Mouse (Mus musculus): ENCODE results near the gene Npw. TPM values are rescaled to one million over a fixed set of nuclear protein-coding genes. Genes with fewer than 3 reads are reported as not detected.

The Npw gene
- polyA plus RNA-seq, 1 experiment from 2014 or later: 0.47 TPM

DNA sequence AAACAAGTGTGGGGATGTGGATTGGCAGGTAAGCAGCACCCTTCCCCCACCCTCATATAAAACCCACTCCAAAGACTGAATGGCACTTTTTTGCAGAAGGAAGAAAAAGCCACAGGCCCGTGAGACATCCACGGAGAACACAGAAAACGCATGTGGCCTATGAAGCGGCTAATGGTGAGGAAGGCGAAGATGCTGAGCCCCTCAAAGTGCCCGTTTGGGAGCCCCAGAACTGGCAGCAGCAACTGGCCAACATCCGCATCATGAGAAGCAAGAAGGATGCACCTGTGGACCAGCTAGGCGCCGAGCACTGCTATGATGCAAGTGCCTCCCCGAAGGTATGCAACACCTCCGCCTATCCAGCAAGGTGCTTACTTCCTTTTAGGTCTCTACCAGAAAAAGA, 24.4 kb downstream of the Npw start:
- no peak overlapping the region for H3K27ac ChIP-seq (ENCODE audit: low read depth, low read length)
- H3K36me3 ChIP-seq (ENCODE audit: control insufficient read depth, insufficient read depth, low read length): peaks cover 13% of the 10 kb centered on the region
- no peak for ATAC-seq (replicated peaks; ENCODE audit: low FRiP score)
- no peak for DNase-seq (ENCODE audit: low spot score)
- no peak overlapping the region for H3K4me3 ChIP-seq (ENCODE audit: low read depth, low read length)
- no peaks in the 10 kb centered on the region for H3K9me3 ChIP-seq (ENCODE audit: control insufficient read depth, low read length)
- 91% methylated on average over 11 of the region's 11 CpGs for WGBS
- no peak overlapping the region; the same call in 1 of the 2 replicates for H3K9ac ChIP-seq (ENCODE audit: low read depth, low read length)
- no peaks in the 10 kb centered on the region for H3K27me3 ChIP-seq (replicated peaks; ENCODE audit: control insufficient read depth, insufficient read depth, low read length)
- H3K4me1 ChIP-seq (replicated peaks; ENCODE audit: control insufficient read depth, insufficient read depth, low read length): peaks cover 14% of the 10 kb centered on the region
- H3K4me2 ChIP-seq: no peak overlapping the region; the same call in 1 of the 2 replicates

DNA sequence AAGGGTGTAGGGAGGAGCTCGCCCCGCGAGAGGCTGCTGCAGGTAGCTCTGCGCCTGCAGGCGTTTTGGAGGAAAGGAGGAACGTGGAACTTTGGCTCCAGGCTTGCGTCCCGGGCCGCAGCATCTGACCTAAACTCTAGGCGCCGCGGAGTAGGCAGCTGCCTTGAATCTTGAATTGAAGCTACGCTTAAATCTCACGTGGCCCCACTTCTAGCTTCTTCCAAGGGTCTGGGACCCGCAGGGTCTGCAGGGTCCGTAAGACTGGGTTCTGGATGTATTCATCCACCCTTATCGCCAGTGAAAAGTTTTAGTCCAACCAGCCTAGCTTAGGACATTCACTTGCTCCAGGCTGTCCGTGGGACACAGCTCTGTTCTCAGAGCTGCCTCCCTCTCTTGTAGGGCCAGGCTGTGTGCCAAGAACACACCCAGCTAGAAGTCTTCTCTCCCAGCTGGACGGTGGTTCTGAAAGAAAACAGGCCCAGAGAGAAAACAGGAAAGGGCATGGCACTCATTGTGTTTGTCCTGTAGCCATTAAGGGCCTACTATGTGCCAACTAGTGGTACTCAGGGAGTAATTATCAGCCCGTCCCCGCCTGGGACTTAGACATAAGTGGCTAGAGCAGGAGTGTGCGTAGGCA, 25.3 kb downstream of the Npw start:
- H3K27me3 ChIP-seq (replicated peaks; ENCODE audit: control insufficient read depth, insufficient read depth, low read length): no peaks in the 10 kb centered on the region
- DNase-seq (ENCODE audit: low spot score) (no peak), ATAC-seq (replicated peaks; ENCODE audit: low FRiP score) (peak; percentile 16)
- peaks cover 11% of the 10 kb centered on the region for H3K36me3 ChIP-seq (ENCODE audit: control insufficient read depth, insufficient read depth, low read length)
- peak overlapping the region; percentile 88 for H3K9ac ChIP-seq (ENCODE audit: low read depth, low read length)
- H3K4me1 ChIP-seq (replicated peaks; ENCODE audit: control insufficient read depth, insufficient read depth, low read length): peaks cover 16% of the 10 kb centered on the region
- H3K4me2 ChIP-seq: peak overlapping the region; percentile 94
- H3K4me3 ChIP-seq (ENCODE audit: low read depth, low read length): peak overlapping the region; percentile 81
- no peaks in the 10 kb centered on the region for H3K9me3 ChIP-seq (ENCODE audit: control insufficient read depth, low read length)
- peak overlapping the region; percentile 69 for H3K27ac ChIP-seq (ENCODE audit: low read depth, low read length)
- 17% methylated on average over 22 of the region's 22 CpGs for WGBS

DNA sequence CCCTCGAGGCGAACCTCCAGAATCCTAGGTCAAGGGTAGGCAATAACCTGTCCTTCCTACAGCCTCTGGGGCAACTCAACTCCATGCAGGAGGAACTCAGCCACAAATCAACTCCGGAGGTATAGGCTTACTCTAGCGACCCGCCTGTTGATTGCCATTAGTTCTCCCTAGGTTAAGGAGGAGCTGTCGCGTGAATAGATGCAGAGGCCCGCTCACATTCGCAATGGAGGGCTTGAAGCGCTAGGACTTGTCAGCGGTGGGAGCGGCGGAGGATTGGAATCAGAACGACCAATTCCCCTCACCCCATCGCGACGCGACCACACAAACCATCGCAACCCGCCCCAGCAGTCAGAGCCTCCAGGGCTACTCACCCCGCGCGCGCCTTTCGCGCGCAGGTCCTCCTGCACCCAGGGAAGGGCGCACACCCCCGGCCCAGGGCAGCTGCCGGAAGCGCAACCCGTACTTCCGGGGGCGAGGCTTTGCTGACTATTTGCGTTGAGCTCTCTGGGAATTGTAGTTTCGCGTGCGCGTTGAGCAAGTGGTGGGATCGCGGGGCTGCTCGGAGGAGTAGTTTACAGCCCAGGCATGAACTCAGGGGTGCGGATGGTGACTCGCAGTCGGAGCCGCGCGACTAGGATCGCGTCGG, 26.0 kb downstream of the Npw start, which contains the start of the genes Tsc2 and Nthl1:
Tsc2 (minus strand) TSS at position 464 of the 646 bp plus-strand sequence.
Nthl1 (plus strand) TSS at position 514 of the 646 bp plus-strand sequence.
- Histone ChIP-seq H3K4me3 (ENCODE audit: low read depth, low read length) (peak within 1 kb of the TSS; percentile 81), H3K4me1 (replicated peaks; ENCODE audit: control insufficient read depth, insufficient read depth, low read length) (peaks cover 16% of the 10 kb centered on the region), H3K27ac (ENCODE audit: low read depth, low read length) (peak within 1 kb of the TSS; percentile 69), H3K4me2 (peak within 1 kb of the TSS; percentile 94), H3K36me3 (ENCODE audit: control insufficient read depth, insufficient read depth, low read length) (peaks cover 18% of the 10 kb centered on the region), H3K27me3 (replicated peaks; ENCODE audit: control insufficient read depth, insufficient read depth, low read length) (no peaks in the 10 kb centered on the region), H3K9me3 (ENCODE audit: control insufficient read depth, low read length) (no peaks in the 10 kb centered on the region), H3K9ac (ENCODE audit: low read depth, low read length) (peak within 1 kb of the TSS; percentile 88)
- WGBS: 1% methylated on average over 51 of the region's 51 CpGs
- peak; percentile 92 for DNase-seq (ENCODE audit: low spot score)
- ATAC-seq (replicated peaks; ENCODE audit: low FRiP score): peak; percentile 83

DNA sequence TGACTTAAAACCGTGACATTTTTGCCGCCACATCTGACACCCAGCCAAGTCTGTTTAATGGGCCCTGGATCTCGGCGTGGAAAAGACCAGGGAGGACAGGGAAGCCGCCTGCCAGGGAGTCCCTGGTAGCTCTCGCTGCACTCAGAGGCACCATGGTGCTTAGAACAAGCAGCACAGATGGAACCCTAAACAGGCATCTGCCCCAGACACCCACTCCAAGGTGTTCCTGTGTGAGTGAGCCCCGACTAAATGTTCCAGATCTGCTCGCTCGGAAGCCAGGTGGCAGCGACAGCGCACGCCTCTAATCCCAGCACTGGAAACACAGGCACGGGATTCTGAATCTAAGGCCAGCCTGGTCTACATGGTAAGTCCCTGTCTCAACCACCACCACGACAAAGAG, 28.2 kb downstream of the Npw start:
- 89% methylated on average over 14 of the region's 14 CpGs for WGBS
- no peak overlapping the region for H3K27ac ChIP-seq (ENCODE audit: low read depth, low read length)
- no peak overlapping the region for H3K4me2 ChIP-seq
- ATAC-seq (replicated peaks; ENCODE audit: low FRiP score): no peak
- no peaks in the 10 kb centered on the region for H3K27me3 ChIP-seq (replicated peaks; ENCODE audit: control insufficient read depth, insufficient read depth, low read length)
- H3K4me1 ChIP-seq (replicated peaks; ENCODE audit: control insufficient read depth, insufficient read depth, low read length): peaks cover 13% of the 10 kb centered on the region
- no peak for DNase-seq (ENCODE audit: low spot score)
- H3K9ac ChIP-seq (ENCODE audit: low read depth, low read length): no peak overlapping the region
- no peaks in the 10 kb centered on the region for H3K9me3 ChIP-seq (ENCODE audit: control insufficient read depth, low read length)
- H3K36me3 ChIP-seq (ENCODE audit: control insufficient read depth, insufficient read depth, low read length): peaks cover 30% of the 10 kb centered on the region
- no peak overlapping the region for H3K4me3 ChIP-seq (ENCODE audit: low read depth, low read length)

DNA sequence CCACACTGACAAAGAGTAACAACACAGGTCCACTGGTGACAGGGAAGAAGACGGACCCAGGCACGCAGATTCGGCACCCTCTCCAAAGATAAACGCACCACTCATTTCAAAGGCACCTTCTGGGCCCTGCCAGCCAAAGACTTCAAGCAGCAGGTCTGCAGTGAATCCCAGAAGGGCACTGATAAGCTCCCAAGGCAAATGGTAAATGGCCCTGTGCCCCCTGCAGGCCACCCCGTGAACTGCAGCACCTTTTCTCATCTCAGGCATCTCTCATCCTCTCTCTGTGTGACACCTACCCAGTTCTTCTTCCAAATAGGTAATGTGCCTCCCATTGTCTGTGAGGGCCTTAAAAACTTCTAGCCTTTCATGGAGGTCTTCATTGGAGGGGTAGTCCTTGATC, 29.6 kb downstream of the Npw start:
- no peak overlapping the region for H3K4me3 ChIP-seq (ENCODE audit: low read depth, low read length)
- 30% methylated on average over 5 of the region's 5 CpGs for WGBS
- peaks cover 10% of the 10 kb centered on the region for H3K4me1 ChIP-seq (replicated peaks; ENCODE audit: control insufficient read depth, insufficient read depth, low read length)
- ATAC-seq (replicated peaks; ENCODE audit: low FRiP score) (peak; percentile 34; the same call in 1 of the 2 replicates), DNase-seq (ENCODE audit: low spot score) (peak; percentile 80)
- H3K4me2 ChIP-seq: no peak overlapping the region
- H3K9me3 ChIP-seq (ENCODE audit: control insufficient read depth, low read length): no peaks in the 10 kb centered on the region
- H3K27me3 ChIP-seq (replicated peaks; ENCODE audit: control insufficient read depth, insufficient read depth, low read length): no peaks in the 10 kb centered on the region
- H3K36me3 ChIP-seq (ENCODE audit: control insufficient read depth, insufficient read depth, low read length): peaks cover 37% of the 10 kb centered on the region
- H3K9ac ChIP-seq (ENCODE audit: low read depth, low read length): no peak overlapping the region
- H3K27ac ChIP-seq (ENCODE audit: low read depth, low read length): no peak overlapping the region

DNA sequence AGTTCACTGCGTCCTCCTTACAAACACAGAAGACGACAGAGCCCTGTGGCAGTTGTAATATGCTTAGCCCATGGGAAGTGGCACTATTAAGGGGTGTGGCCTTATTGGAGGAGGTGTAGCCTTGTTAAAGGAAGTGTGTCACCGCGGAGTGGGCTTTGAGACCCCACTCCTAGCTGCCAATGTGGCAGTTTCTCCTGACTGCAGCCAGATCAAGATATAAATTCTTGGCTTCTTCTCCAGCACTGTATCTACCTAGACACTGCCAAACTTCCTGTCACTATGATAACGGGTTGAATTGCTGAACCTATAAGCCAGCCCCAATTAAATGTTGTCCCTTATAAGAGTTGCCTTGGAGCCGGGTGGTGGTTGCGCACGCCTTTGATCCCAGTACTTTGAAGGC, 32.8 kb downstream of the Npw start:
- Histone ChIP-seq H3K36me3 (ENCODE audit: control insufficient read depth, insufficient read depth, low read length) (peaks cover 54% of the 10 kb centered on the region), H3K27me3 (replicated peaks; ENCODE audit: control insufficient read depth, insufficient read depth, low read length) (no peaks in the 10 kb centered on the region), H3K9ac (ENCODE audit: low read depth, low read length) (no peak overlapping the region), H3K9me3 (ENCODE audit: control insufficient read depth, low read length) (no peaks in the 10 kb centered on the region), H3K4me3 (ENCODE audit: low read depth, low read length) (no peak overlapping the region), H3K4me2 (no peak overlapping the region), H3K4me1 (replicated peaks; ENCODE audit: control insufficient read depth, insufficient read depth, low read length) (0 out of 2 replicates have a peak, but pooled peaks cover 2% of the 10 kb centered on the region), H3K27ac (ENCODE audit: low read depth, low read length) (no peak overlapping the region)
- no peak for DNase-seq (ENCODE audit: low spot score)
- 95% methylated on average over 8 of the region's 8 CpGs for whole genome bisulfite sequencing
- no peak for ATAC-seq (replicated peaks; ENCODE audit: low FRiP score)

DNA sequence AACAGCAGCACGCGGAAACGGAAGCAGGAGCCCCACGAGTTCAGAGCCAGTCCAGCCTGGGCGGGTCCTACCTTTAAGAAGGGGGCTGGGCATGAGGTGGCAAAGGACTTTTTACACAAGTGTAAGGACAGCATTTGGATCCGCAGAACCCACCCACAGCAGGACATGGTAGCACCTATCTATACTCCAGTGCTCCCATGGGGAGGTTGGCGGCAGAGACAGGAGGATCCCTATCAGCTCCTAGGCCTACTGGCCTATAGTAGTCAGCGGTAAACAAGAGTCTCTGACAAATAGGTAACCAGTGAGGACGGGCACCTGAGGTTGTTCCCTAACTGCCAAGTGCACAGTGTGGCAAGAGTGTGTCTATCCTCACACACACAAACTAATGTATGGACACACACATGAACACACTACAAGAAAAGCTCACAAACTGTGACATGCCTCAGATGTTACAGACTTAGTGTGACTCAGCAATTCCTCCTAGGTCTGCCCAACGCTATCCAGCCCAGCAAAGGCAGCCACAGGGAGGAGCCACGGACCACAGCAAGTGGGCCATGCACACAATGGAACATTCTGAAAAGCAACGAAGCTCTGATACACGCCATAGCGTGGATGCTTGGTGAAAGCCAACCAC, 40.6 kb downstream of the Npw start:
- H3K4me1 ChIP-seq (replicated peaks; ENCODE audit: control insufficient read depth, insufficient read depth, low read length): peaks cover 7% of the 10 kb centered on the region
- ATAC-seq (replicated peaks; ENCODE audit: low FRiP score) (peak; percentile 93), DNase-seq (ENCODE audit: low spot score) (peak; percentile 49)
- 49% methylated on average over 14 of the region's 14 CpGs for WGBS
- H3K4me3 ChIP-seq (ENCODE audit: low read depth, low read length): no peak overlapping the region
- peak overlapping the region; percentile 52; the same call in 1 of the 2 replicates for H3K9ac ChIP-seq (ENCODE audit: low read depth, low read length)
- peaks cover 65% of the 10 kb centered on the region for H3K36me3 ChIP-seq (ENCODE audit: control insufficient read depth, insufficient read depth, low read length)
- H3K27me3 ChIP-seq (replicated peaks; ENCODE audit: control insufficient read depth, insufficient read depth, low read length): no peaks in the 10 kb centered on the region
- H3K9me3 ChIP-seq (ENCODE audit: control insufficient read depth, low read length): no peaks in the 10 kb centered on the region
- peak overlapping the region; percentile 83 for H3K27ac ChIP-seq (ENCODE audit: low read depth, low read length)
- peak overlapping the region; percentile 37 for H3K4me2 ChIP-seq

DNA sequence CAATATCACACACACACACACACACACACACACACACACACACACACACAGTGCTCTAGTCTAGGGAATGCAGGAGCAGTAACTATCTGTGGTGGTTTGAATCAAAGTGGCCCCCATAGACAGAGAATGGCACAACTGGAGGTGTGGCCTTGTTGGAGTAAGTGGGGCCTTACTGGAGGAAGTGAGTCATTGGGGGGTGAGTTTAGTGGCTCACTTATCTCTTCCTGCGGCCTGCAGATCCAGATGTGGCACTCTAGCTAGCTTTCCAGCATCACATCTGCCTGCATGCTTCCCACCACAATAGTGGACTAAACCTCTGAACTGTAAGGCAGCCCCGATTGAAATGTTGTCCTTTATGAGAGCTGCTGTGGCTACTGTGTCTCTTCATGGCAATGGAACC, 47.5 kb downstream of the Npw start:
- Histone ChIP-seq H3K9ac (ENCODE audit: low read depth, low read length) (no peak overlapping the region), H3K9me3 (ENCODE audit: control insufficient read depth, low read length) (no peaks in the 10 kb centered on the region), H3K27me3 (replicated peaks; ENCODE audit: control insufficient read depth, insufficient read depth, low read length) (no peaks in the 10 kb centered on the region), H3K4me1 (replicated peaks; ENCODE audit: control insufficient read depth, insufficient read depth, low read length) (peaks cover 34% of the 10 kb centered on the region), H3K4me3 (ENCODE audit: low read depth, low read length) (no peak overlapping the region), H3K36me3 (ENCODE audit: control insufficient read depth, insufficient read depth, low read length) (peaks cover 40% of the 10 kb centered on the region), H3K27ac (ENCODE audit: low read depth, low read length) (no peak overlapping the region), H3K4me2 (no peak overlapping the region)
- peak; percentile 78 for ATAC-seq (replicated peaks; ENCODE audit: low FRiP score)
- WGBS: 35% methylated on average over 2 of the region's 2 CpGs
- no peak for DNase-seq (ENCODE audit: low spot score)

Measured in liver, embryonic 11.5 days (tissue).